Mouse (Mus musculus) kidney, adult 9 months (tissue): Measurements from ENCODE around the gene Nudt8.

Source experiments
- DNase-seq: peaks from one replicate; pipeline ENCODE4 v3.0.0; 2022

The Nudt8 gene

DNA sequence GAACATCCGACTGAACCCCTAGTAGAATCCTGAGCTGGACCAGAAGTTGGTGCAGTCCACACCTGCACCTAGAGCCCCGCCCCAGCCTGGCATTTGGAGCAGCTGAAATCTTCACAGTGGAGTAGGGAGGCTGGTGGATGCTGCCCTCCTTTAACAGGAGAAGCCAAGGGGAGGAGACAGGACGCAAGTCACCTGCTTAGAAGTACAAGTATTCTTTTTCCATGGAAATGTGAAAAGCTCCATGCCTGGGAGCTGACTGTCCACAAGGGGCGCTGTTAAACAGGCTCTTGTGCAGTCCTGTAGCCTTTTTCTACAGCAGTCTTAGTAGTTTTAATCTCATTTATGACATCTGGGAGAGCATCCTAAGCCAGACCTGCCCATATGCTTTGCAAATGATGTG, 11.6 kb upstream of the Nudt8 start:
- peak; percentile 65 for DNase-seq

GRCm38 (mm10) chr19:3990804-3991203, 9.6 kb upstream of the Nudt8 start:
- no peak for DNase-seq

GRCm38 (mm10) chr19:3991562-3991961, 8.8 kb upstream of the Nudt8 start:
- peak; percentile 64 for DNase-seq

DNA sequence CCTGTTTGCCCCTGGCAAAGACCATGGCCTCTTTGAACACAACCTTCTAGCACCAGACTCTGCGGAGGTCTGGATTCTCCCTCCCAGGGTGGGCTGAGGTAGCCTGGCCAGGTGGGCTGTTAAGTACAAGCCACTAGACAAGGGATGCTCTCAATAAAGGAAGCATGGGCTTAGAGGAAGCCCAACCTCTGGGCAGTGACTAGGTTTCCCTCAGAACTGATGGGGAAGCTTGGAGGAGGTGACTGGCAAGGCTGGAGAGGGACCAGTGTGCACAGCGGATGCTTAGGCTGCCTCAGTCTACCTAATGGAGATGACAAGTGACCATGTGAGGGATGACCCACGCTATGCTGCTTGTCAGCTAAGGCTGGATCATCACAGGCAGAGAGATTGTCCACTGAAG, 8.4 kb upstream of the Nudt8 start:
- peak; percentile 65 for DNase-seq

DNA sequence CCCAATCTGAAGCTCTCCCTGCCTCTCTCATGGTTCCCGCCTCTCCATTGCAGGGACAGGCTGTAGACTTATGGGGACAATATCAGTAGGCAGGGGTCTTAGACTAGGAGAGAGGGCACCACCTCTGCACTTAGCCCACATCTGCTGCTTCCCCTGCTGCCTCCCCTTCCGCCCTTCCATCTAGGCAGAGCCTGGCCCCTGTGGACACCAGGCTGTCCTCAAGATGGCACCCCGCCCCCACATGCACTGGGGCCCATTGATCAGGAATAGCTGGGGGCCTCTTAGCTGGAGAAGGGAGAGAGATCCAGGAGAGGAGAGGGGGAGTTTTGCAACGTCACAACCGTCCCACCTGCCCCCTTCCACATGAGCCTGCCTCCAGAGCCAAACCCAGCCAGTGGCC, 8.0 kb upstream of the Nudt8 start, which contains the start of gene Tbx10:
Tbx10 (plus strand) TSS at position 337 of the 400 bp plus-strand sequence.
- peak; percentile 62 for DNase-seq

- DNase-seq, result peak; percentile 65
These were observed 5.4 kb upstream of the Nudt8 start for GRCm38 (mm10) chr19:3994932-3995331.

DNA sequence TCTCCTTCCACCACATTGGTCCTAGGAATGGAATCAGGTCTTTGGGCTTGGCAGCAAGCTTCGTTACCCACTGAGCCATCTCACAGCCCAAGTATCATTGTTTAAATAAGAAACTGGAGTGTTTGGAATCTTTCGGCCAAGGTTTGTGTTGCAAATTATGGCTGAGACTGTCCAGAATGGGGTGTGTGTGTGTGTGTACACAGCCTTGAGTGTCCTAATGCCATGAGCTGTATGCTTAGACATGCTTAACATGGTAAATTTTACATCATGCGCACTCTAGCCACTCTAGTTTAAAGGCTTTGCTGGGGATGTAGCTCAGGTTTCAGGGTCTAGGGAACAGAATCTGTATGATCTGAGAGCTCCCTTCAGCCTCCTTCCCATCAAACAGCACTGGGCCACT, 4.9 kb upstream of the Nudt8 start:
- DNase-seq, result no peak

DNA sequence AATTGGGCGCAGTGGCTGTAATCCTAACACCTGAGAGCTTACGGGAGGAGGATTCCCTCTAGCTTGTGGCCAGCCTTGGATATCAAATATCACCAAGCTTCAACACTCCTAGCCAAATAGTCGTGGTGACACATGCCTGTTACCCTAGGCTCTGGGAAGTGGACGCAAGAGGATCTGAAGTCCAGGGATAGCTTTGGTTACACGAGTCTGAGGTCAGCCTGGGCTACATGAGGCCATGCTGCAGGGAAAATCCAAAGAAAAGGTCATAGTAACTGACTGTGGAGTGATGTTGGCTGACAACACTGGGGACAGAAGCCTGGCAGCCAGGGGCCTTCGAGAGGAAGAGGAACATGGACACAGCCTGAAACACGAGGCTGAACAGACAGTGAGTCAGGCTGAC, 4.3 kb upstream of the Nudt8 start:
- no peak for DNase-seq

DNA sequence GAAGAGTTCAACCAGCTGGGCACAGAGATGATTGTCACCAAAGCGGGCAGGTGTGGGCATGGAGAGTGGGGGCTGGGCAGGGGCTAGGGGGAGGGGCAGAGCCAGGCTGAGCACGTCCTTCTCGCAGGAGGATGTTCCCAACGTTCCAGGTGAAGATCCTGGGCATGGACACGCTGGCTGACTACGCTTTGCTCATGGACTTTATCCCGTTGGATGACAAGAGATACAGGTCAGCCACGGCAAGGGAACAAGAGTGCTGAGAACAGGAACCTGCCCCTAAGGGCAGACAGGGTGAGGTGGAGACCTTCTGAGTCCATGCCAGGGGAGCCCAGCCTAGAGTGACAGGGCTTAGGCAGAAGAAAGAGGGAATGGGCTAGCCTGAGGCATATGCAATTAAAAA, 3.6 kb upstream of the Nudt8 start:
- peak; percentile 74 for DNase-seq

DNA sequence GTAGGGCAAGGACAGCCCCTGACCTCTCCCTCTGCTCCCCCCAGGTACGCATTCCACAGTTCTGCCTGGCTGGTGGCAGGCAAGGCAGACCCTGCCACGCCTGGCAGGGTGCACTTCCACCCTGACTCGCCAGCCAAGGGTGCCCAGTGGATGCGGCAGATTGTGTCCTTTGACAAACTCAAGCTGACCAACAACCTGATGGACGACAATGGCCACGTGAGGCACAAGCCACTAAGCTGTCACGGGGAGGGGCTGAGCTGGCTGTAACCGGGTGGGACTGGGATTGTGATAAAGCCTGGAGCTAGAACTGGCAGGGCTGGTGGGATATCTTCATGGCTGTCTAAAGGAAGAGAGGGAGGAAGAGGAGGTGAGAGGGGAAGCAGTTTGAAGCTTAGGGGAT, 3.1 kb upstream of the Nudt8 start:
- no peak for DNase-seq

DNA sequence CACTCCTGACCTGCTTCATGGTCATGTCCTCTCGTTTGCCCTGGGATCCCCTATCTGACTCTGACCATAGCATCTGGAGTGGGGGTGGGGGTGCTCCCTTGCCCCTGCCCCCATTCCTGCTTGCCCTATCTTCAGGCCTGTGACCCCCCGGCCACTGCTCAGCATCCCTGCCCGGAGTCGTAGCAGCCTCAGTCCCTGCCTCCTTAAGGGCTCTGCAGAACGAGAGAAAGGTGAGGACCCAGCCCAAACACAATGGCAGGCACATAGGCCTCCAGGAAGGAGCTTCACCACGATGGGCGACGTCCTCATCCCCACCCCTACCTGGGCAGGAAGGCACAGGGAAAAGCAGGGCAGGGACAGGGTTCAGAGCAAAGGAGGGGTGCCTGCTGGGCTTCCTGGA, 2.0 kb upstream of the Nudt8 start:
- no peak for DNase-seq

DNA sequence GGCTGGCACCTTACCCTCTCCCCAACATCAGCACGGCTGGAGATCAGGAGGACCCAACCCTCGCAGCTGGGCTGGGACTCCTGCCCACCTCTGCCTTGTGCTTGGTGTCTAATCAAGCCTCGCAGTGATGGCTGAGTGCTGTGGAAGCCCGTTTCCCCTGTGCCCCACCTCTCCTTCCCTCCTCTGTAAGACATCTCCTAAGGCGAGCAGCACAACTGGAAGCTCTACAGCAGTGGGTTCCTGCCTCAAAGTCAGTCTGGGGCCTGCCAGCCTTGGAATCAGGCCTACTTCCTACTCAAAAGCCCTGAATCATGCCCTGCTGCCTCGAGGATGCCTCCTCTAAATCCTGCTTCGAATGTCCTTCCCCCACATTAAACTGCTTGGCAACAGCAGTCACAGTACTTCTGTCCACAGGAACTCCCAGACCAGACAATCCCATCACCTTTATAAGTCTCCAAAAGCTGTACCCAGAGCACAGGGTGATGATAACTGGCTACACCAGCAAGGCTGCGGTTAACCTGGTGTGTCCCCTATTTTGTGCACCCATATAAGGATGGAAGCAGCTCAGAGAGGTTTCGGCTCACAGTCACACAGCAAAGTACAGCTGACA, 1.2 kb upstream of the Nudt8 start:
- DNase-seq, result no peak

DNA sequence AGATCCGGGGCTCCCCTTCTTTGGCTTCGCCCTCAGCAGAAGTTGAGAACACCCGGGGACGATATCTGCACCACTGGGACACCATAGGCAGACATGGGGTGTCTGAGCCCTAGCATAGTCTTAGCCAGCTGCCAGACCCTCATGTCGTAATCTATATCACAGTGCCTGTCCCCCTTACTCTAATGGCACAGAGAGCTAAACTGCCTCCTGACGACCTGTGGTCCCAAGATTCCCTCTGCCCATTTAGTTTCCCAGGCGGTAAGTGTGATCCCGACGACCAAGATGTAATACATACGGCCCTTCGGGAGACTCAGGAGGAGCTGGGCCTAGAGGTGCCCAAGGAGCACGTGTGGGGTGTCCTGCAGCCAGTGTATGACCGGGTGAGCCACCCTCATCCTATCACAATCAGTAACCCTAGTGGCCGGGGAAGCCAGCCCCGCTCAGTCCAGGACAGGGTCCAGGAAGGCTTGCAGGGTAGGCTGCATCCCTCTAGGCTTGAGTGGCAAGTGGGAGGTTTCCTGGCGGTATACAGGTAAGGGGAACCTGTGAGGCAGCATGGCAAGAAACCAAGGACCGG, 657 bp downstream of the Nudt8 start:
- no peak for DNase-seq

- DNase-seq, result no peak
These were observed 1.4 kb downstream of the Nudt8 start for GRCm38 (mm10) chr19:4001752-4002151.

GRCm38 (mm10) chr19:4003112-4003511, 2.7 kb downstream of the Nudt8 start, which contains the start of gene Doc2g:
TSS of gene Doc2g (plus strand) at chr19:4003313.
- DNase-seq, result no peak

GRCm38 (mm10) chr19:4003641-4004040, 3.3 kb downstream of the Nudt8 start:
- no peak for DNase-seq

- DNase-seq, result no peak
These were observed 4.0 kb downstream of the Nudt8 start for GRCm38 (mm10) chr19:4004331-4004730.

DNA sequence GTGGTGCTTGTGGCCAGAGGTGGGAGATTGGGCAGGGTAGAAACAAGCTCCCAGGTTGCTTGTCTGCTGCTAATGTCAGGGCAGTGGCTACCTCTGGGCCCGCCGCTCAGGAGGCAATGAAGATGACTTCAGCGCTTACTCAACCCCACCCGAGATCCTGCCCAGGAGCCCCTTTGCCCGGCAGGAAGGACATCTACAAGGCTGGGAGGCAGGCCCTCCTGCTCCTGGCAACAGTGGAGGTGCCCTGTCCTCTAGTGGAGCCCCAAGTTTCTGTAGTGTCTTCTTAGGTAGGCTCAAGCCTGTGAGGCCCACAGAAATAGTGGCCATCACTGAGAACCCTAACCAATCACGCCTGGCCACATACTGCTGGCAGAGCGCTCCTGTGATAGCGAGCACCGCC, 4.7 kb downstream of the Nudt8 start:
- no peak for DNase-seq

- no peak for DNase-seq
These were observed 5.6 kb downstream of the Nudt8 start for GRCm38 (mm10) chr19:4005971-4006370.

GRCm38 (mm10) chr19:4011086-4011485, 10.7 kb downstream of the Nudt8 start:
- DNase-seq, result no peak

DNA sequence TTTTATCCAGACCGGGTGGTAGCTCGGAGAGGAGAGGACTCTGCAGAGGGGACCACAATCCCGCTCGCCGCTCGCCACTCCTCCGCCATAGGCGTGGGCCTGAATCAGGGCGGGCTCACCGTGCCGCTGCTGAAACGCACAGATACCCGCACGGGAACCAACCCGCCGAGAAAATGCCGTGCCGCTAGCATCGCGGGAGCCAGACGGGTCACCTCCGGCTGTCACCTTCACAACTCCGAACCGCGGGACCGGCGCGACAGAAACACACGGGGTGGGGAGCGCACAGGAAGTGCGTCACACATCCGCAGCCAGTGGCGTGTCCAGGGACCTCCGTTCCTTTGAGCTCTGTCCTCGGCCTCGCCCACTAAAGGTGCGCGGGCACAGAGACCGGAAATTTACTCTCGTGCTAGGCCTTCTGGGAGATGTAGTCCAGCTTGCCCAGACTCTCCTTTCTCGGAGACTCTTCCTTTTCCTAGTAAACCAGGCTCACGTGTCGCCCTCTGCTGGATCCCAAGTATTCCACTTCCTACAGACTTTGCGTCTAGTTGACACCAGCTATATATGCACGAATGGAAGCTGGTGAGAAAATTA, 12.1 kb downstream of the Nudt8 start, which contains the start of gene Ndufv1:
Ndufv1 (minus strand) TSS at position 375 of the 591 bp plus-strand sequence.
- peak; percentile 99 for DNase-seq

DNA sequence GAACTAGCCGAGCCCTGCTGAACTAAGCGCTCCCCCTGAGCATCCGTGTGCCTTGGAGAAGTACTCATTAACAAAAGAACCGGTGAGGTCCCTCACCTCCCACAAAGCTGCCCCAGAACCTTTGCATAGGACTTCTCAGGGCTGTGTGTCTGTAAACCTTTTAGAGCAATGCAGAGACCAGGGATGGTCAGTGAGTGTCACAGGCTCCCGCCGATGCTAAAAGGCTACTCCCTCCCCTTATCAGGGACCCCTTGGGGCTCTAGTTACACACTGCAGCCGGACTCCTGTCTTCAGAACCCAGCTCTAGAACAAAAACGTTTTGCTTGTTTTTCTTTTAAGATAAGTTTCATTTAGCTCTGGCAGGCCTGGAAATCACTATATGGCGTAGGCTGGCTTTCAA, 12.7 kb downstream of the Nudt8 start:
- no peak for DNase-seq

DNA sequence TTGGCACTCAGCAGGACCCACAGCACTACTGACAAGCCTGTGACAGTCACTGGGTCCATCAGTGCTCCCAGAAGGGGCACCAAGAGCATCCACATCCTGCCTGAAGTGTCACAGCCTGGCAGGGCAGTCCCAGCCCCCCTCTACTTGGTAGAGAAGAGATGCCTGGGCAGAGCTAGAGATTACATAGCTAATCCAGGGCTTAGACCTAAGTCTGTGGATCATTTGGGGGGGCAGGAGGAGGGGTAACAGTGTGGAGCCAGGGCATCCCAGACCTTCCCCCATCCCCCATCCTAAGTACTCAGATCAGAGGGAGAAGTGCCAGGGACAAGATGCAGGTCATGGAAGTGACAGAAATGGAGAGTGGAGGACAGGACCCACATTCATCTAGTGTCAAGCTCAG, 14.4 kb downstream of the Nudt8 start:
- no peak for DNase-seq

GRCm38 (mm10) chr19:4015635-4016034, 15.3 kb downstream of the Nudt8 start:
- DNase-seq, result no peak
